Mouse (Mus musculus) right cerebral cortex, adult 18-20 months (tissue): ENCODE data around the gene Notch4.

Experiments
- DNase-seq: peaks from one replicate; pipeline ENCODE4 v3.0.0; 2022; ENCODE audit warnings: mixed read lengths

The Notch4 gene

GRCm38 (mm10) chr17:34572361-34572760 lies 8.3 kb downstream of the Notch4 start:
- no peak for DNase-seq

- no peak for DNase-seq
Observed at GRCm38 (mm10) chr17:34576577-34576976, 12.5 kb downstream of the Notch4 start.

- DNase-seq: no peak
Observed at GRCm38 (mm10) chr17:34578070-34578469, 14.0 kb downstream of the Notch4 start.

- DNase-seq: no peak
Observed at GRCm38 (mm10) chr17:34582528-34582927, 18.5 kb downstream of the Notch4 start.

GRCm38 (mm10) chr17:34583397-34583796 lies 19.3 kb downstream of the Notch4 start:
- DNase-seq: no peak

- DNase-seq: no peak
Observed at GRCm38 (mm10) chr17:34583819-34584218, 19.8 kb downstream of the Notch4 start.

- DNase-seq: no peak
Observed at GRCm38 (mm10) chr17:34585121-34585520, 21.1 kb downstream of the Notch4 start.

GRCm38 (mm10) chr17:34585877-34586771 lies 22.1 kb downstream of the Notch4 start:
- no peak for DNase-seq

GRCm38 (mm10) chr17:34586796-34587422 lies 22.8 kb downstream of the Notch4 start:
- DNase-seq: peak; percentile 91

- DNase-seq: peak; percentile 99
Observed at GRCm38 (mm10) chr17:34587423-34587811, 23.3 kb downstream of the Notch4 start.

- DNase-seq: no peak
Observed at GRCm38 (mm10) chr17:34587814-34588213, 23.7 kb downstream of the Notch4 start.

- DNase-seq: no peak
Observed at GRCm38 (mm10) chr17:34588767-34589166, 24.7 kb downstream of the Notch4 start.

- no peak for DNase-seq
Observed at GRCm38 (mm10) chr17:34589206-34589605, 25.1 kb downstream of the Notch4 start.

GRCm38 (mm10) chr17:34589681-34590101 lies 25.6 kb downstream of the Notch4 start, which contains the start of gene Gpsm3:
Gpsm3 (plus strand) TSS chr17:34589806.
- DNase-seq: no peak

GRCm38 (mm10) chr17:34590154-34590987 lies 26.3 kb downstream of the Notch4 start:
- DNase-seq: no peak

- no peak for DNase-seq
Observed at GRCm38 (mm10) chr17:34591029-34591993, 27.2 kb downstream of the Notch4 start, which contains the start of gene Pbx2. Pbx2 (plus strand) TSS chr17:34591266.

- DNase-seq: peak; percentile 87
Observed at GRCm38 (mm10) chr17:34591994-34592375, 27.9 kb downstream of the Notch4 start.

GRCm38 (mm10) chr17:34592581-34593549 lies 28.8 kb downstream of the Notch4 start:
- no peak for DNase-seq

GRCm38 (mm10) chr17:34593752-34594525 lies 29.9 kb downstream of the Notch4 start:
- DNase-seq: no peak

- no peak for DNase-seq
Observed at GRCm38 (mm10) chr17:34596098-34596497, 32.0 kb downstream of the Notch4 start.
